Mouse (Mus musculus): ENCODE data around the gene Scgb2b26.

The Scgb2b26 gene

GRCm38 (mm10) chr7:33944940-33945339 lies at the start of gene Scgb2b26:
Scgb2b26 (minus strand) TSS chr7:33945040.
- no peak for DNase-seq

GRCm38 (mm10) chr7:33982281-33982680 lies 37.4 kb upstream of the Scgb2b26 start:
- DNase-seq: peak; percentile 9

- no peak for DNase-seq
These were observed 41.9 kb downstream of the Scgb2b26 start for GRCm38 (mm10) chr7:33902982-33903381.

GRCm38 (mm10) chr7:33900803-33901202 lies 44.0 kb downstream of the Scgb2b26 start:
- no peak for DNase-seq

GRCm38 (mm10) chr7:33900007-33900406 lies 44.8 kb downstream of the Scgb2b26 start:
- DNase-seq: no peak

Measured in kidney, adult 11 months (tissue).